Mouse (Mus musculus): Measurements from ENCODE around the gene Psmd5.

Gene Psmd5

GRCm38 (mm10) chr2:34874816-34875345 is at the start of gene Psmd5:
Gene Psmd5 (minus strand): TSS chr2:34874968.
- peak; percentile 47 for DNase-seq

- DNase-seq: no peak
Measured at GRCm38 (mm10) chr2:34922729-34923128, 48.0 kb upstream of the Psmd5 start.

- DNase-seq: no peak
Measured at GRCm38 (mm10) chr2:34920144-34920543, 45.4 kb upstream of the Psmd5 start.

GRCm38 (mm10) chr2:34915103-34915502 is 40.3 kb upstream of the Psmd5 start:
- no peak for DNase-seq

- DNase-seq: no peak
Measured at GRCm38 (mm10) chr2:34914823-34915082, 40.0 kb upstream of the Psmd5 start.

GRCm38 (mm10) chr2:34914069-34914822 is 39.5 kb upstream of the Psmd5 start:
- peak; percentile 26 for DNase-seq

- no peak for DNase-seq
Measured at GRCm38 (mm10) chr2:34913218-34914068, 38.7 kb upstream of the Psmd5 start, which contains the start of gene Phf19. Gene Phf19 (minus strand): TSS chr2:34914026.

GRCm38 (mm10) chr2:34912613-34913012 is 37.8 kb upstream of the Psmd5 start:
- no peak for DNase-seq

GRCm38 (mm10) chr2:34911871-34912270 is 37.1 kb upstream of the Psmd5 start:
- DNase-seq: no peak

GRCm38 (mm10) chr2:34909719-34910118 is 35.0 kb upstream of the Psmd5 start:
- no peak for DNase-seq

- DNase-seq: peak; percentile 58
Measured at GRCm38 (mm10) chr2:34906861-34907604, 32.3 kb upstream of the Psmd5 start.

GRCm38 (mm10) chr2:34906426-34906825 is 31.7 kb upstream of the Psmd5 start:
- DNase-seq: no peak

- DNase-seq: peak; percentile 100
Measured at GRCm38 (mm10) chr2:34904849-34905542, 30.2 kb upstream of the Psmd5 start.

GRCm38 (mm10) chr2:34903652-34904405 is 29.1 kb upstream of the Psmd5 start:
- DNase-seq: no peak

GRCm38 (mm10) chr2:34903191-34903590 is 28.4 kb upstream of the Psmd5 start:
- DNase-seq: no peak

GRCm38 (mm10) chr2:34902731-34903130 is 28.0 kb upstream of the Psmd5 start:
- DNase-seq: peak; percentile 48

- DNase-seq: no peak
Measured at GRCm38 (mm10) chr2:34901726-34902125, 27.0 kb upstream of the Psmd5 start.

GRCm38 (mm10) chr2:34900412-34900811 is 25.6 kb upstream of the Psmd5 start:
- DNase-seq: no peak

- no peak for DNase-seq
Measured at GRCm38 (mm10) chr2:34899682-34900081, 24.9 kb upstream of the Psmd5 start.

- peak; percentile 47 for DNase-seq
Measured at GRCm38 (mm10) chr2:34897820-34898219, 23.1 kb upstream of the Psmd5 start.

GRCm38 (mm10) chr2:34896821-34897460 is 22.2 kb upstream of the Psmd5 start:
- no peak for DNase-seq
